Mouse (Mus musculus) kidney, postnatal 10 days (tissue): ENCODE results near the gene Rpl29.

ENCODE experiments used
- DNase-seq: peaks from one replicate; pipeline ENCODE4 v3.0.0; 2021; ENCODE audit warnings: mixed read lengths

Rpl29 gene

DNA sequence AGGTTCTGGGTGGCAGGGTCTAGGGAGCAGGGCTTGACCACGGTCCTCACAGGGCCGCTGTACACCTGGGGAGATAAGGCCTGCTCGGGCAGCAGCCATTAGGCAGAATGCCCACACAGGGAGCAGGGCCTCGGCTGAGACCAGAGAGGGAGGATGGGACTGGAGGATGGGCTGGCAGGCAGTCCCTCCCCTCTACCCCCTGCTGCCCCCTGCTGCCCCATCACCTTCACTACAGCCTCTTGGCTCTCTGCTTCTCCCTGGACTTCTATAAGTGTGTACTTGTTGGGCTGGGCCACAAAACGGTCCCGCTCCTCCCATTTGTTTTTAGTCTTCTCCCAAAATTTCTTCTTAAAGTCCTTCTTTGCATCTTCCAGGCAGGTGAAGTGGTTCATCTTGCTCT lies 45.2 kb downstream of the Rpl29 start:
- DNase-seq, result peak; percentile 84

DNA sequence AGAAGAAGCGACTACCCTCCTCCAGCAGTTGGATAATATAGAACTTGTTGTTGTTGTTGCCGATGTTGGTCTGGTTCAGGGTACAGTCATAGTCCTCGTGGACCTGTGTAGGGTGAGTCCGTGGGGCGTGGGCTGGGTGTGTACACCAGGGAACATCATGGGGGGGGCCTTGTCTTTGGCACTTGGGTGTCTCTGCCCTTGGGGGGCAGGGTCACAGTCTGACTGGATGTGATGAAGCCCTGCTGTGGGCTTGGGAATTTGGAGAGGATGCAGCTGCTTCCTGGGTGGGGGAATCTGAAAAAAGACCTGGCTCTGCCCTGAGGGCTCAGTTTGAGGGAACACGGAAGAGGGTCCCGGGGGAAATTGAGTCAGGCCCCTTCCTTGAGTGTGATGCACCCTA lies 45.8 kb downstream of the Rpl29 start:
- DNase-seq, result peak; percentile 60

DNA sequence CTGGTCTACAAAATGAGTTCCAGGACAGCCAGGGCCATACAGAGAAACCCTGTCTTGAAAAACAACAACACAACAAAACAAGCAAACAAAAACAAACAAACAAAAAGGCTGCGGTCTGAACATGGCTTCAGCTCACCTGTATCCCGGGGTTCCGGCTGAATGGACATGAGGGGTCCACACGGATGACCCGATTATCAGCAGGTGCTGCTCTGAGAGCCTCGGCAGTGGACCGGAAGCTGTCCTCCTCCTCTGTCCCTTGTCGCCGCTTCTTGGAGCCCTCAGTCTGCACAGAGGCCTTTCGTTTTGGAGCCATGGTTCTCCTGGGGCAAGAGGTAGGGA lies 46.4 kb downstream of the Rpl29 start, which contains the start of gene Rrp9:
Gene Rrp9 (plus strand): TSS at position 301 of the 339 bp plus-strand sequence.
- DNase-seq, result peak; percentile 28

DNA sequence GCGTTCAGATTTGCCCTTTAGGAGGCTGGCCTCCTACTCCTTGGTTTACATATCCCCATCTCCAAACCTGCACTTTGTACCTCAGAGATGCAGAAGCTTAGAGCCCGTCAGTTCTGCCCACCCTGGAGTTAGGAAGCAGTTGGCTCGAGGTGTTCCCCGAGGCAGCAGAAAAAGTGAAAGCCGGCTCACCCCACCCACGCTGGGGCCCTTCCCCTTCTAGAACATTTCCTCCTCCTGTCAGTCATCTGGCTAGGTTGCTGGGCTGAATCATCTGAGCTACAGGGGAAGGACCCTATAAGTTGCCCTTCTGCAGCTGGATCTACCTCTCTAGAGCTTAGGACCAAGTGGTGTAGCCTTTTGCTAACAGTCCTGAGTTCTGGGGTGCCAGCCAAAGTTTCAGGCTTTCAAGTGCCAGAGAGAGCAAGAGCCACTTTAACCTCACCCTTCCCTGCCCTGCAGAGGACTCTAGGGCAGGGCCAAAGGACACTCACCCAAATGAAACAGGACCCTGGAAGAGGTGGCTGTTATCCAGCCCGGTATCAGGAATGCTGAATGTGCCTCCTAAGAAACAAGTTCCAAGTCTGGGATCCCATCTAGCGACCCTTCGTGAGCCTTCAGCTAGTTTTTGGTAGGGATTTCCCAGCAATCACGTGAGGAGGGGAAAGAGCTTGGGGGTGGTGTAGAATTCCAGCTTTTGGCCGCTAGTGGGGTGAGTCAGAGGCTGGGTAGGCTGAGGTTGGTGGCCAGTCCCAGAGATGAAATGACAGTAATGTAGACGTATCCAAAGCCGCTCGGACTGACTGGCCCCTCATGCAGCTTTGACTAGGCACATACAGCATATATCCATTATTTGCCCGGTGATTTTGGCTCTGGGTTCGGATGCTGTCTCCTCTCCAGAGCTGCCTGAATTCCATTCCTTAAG lies 47.0 kb downstream of the Rpl29 start:
- peak; percentile 64 for DNase-seq

DNA sequence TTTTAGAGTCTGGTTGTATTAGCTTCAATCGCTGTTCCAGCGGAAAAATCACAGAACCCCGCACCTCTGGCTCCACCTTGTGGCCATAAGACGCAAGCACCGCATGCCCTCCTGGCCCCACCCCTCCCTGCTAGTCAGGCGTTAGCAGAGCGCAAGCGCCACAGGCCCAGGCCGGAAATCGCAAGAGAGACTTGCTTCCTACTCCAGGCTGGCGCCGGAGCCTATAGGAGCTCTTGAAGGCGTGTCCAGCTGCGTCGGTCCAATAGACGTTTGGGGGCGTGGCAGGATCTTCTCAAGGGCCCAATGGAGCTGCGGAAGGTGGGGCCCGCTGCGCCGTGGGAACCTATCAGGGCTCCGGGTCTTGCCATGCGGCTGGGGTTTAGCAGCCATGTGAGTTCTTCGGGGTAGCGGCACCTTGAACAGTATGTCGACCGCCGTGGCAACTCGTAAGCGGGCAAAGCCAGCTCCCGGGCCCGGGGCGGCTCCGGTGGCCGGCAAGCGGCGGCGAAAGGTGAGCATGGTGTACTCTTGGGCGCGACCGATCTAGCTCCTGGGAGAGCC lies 47.8 kb downstream of the Rpl29 start, which contains the start of gene Parp3:
Gene Parp3 (minus strand): TSS at position 26 of the 561 bp plus-strand sequence.
- peak; percentile 99 for DNase-seq

DNA sequence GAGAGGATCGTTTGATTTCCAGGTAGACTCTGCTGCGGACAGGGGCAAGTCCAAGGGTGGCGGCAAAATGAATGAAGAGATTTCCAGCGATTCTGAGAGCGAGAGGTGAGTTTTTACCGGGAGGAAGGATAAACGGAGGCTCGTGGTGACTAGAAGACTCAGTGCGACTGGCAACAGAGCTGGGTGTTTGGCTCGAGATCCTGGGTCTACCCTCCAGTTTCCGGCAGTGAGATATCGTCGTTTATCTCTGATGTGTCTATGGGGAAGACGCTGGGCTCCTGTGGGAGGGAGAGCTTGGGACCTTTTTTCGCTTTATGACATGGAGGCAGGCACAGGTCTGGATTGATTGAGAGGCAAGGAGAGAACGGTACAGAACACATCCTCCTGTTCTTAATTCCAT lies 48.4 kb downstream of the Rpl29 start:
- peak; percentile 7 for DNase-seq

DNA sequence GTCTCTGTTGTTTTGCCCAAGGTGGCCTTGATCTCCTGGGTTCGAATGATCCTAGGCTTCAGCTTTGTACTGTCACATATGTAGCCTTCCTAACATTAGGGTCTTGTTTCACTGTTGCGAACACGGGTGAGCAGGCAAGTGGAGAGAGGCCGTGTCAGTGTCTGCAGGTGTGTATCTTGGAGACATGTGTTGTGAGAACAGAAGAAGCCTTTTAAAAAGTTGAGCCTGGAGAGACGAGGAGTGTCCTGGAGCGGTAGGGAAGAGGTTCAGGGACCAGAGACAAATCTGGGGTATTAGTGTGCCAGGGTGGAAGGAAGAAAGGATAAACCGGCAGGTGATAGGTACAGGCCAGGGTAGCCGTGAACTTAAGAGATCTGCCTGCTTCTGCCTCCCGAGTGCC lies 48.8 kb downstream of the Rpl29 start:
- DNase-seq, result peak; percentile 3

DNA sequence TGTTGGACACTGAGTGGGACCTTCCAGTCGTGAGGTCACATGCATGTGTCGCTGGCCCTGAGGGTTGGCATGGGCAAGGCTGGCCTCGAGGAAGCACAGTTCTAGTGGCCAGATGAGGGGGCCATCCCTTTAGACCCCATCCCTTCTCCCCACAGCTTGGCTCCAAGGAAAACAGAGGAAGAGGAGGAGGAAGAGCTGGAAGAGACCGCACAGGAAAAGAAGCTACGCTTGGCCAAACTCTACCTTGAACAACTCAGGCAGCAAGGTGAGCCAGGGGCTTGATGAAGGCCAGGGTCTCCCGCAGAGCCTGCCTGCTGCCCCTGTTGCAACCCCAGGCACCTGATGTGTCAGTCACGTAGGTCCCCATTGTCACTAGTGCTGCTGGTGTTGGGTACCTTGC lies 51.3 kb downstream of the Rpl29 start:
- DNase-seq, result peak; percentile 3

DNA sequence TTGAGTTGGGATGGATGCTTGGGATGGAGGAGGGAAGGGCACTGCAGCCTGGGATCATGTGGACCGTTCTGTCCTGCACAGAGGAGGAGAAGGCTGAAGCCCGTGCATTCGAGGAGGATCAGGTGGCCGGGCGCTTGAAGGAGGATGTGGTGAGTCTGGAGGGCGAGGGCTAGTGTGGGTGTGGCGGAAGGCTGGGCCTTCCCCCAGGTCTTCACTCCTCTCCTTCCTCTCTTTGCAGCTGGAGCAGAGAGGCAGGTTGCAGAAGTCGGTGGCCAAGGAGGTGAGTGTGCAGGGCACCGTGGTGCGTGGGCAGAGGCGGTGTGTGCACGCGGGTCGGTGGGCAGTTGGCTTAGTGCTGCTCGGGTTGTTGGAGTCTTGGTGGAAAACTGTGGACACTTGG lies 51.8 kb downstream of the Rpl29 start:
- DNase-seq, result no peak
